Mouse (Mus musculus) heart, adult 2 months (tissue): ENCODE results near the gene Itpr1. TPM values are rescaled to one million over a fixed set of nuclear protein-coding genes. Genes with fewer than 3 reads are reported as not detected.
A peak's percentile ranks its signal among the peaks of the same experiment; 100 is the strongest.

Experiments used
- DNase-seq, 2 experiments: peaks; one replicate each; pipeline ENCODE4 v3.0.0; 2021
- H3K27ac ChIP-seq: fragments of 200-600 bp; 2 replicates; pipeline ENCODE4 v1.8.1; 2022
- H3K27me3 ChIP-seq: fragments of 200-500 bp; 2 replicates; pipeline ENCODE4 v1.6.1; 2012; ENCODE audit warnings: mild to moderate bottlenecking, low read length, inconsistent platforms, mixed read lengths; ENCODE audit not compliant: control insufficient read depth, insufficient read depth
- H3K36me3 ChIP-seq: fragments of 200-500 bp; 2 replicates; pipeline ENCODE4 v1.6.1; 2012; ENCODE audit warnings: low read length, inconsistent platforms; ENCODE audit not compliant: control insufficient read depth, insufficient read depth
- H3K4me1 ChIP-seq: fragments of 200-500 bp; 2 replicates; pipeline ENCODE4 v1.6.1; 2011; ENCODE audit warnings: low read length; ENCODE audit not compliant: control insufficient read depth, insufficient read depth
- H3K4me3 ChIP-seq: fragments of 200-600 bp; 2 replicates; pipeline ENCODE4 v1.8.1; 2022
- H3K79me2 ChIP-seq: fragments of 200-500 bp; replicated peaks from 2 replicates; pipeline ENCODE4 v1.6.1; 2012; ENCODE audit warnings: mild to moderate bottlenecking, inconsistent platforms, low read length, moderate library complexity, mixed read lengths; ENCODE audit not compliant: control insufficient read depth, insufficient read depth
- H3K9ac ChIP-seq: fragments of 200-500 bp; 2 replicates; pipeline ENCODE4 v1.6.1; 2012; ENCODE audit warnings: low read depth, mild to moderate bottlenecking, control low read depth, inconsistent platforms, low read length, mixed read lengths
- CTCF ChIP-seq: fragments of 200-600 bp; IDR thresholded peaks from 2 replicates; pipeline ENCODE4 v1.8.1; 2022; ENCODE audit warnings: antibody characterized with exemption, mild to moderate bottlenecking, moderate library complexity
- EP300 ChIP-seq: fragments of 200-500 bp; IDR thresholded peaks from 2 replicates; pipeline ENCODE4 v1.6.1; 2011; ENCODE audit warnings: low read depth, low read length, control low read depth; ENCODE audit not compliant: insufficient read depth
- POLR2A ChIP-seq: fragments of 200-500 bp; IDR thresholded peaks from 2 replicates; pipeline ENCODE4 v1.6.1; 2011; ENCODE audit warnings: mild to moderate bottlenecking, low read depth, low read length, control low read depth; ENCODE audit not compliant: insufficient read depth
- WGBS: fragments of 180-500 bp; shearing (Covaris S2); methylation state at CpG from one replicate; pipeline ENCODE4 v1.1.7; 2018; 5-methylcytosine and 5-hydroxymethylcytosine counted together
- intact Hi-C: fragments of 180-260 bp; cut with DNase I; formaldehyde crosslinking; loops from one replicate; pipeline ENCODE4 v1.15.1; 2025
- polyA plus RNA-seq: library from polyadenylated mRNA; depleted of rRNA; stranded (reverse); fragments of >200 nt; gene quantifications from 2 replicates; pipeline ENCODE4 v1.2.3, GENCODE M21; 2012
- total RNA-seq, 2 experiments: library from RNA; stranded (reverse); gene quantifications; 2 replicates each; pipeline ENCODE4 v1.2.3; 2021

Gene Itpr1
- total and polyA plus RNA-seq, 3 experiments = 14.0 to 47.6 (median 37.9) TPM

DNA sequence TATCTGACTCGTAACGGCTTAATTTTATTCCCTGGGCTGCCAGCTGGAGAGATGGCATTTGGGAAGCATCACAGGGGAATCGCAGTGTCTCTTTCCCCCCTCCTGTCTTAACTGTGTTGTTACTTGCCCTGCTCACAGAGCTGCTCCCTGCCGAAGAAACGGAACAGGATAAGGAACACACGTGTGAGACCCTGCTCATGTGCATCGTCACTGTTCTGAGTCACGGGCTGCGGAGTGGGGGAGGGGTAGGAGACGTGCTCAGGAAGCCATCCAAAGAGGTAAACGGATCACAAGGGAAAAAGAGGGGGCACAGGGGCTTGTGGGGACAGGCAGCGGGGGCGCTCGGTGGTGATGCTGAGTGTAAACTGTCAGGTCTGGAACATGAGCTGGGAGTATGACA is 305.7 kb downstream of the Itpr1 start:
- Histone ChIP-seq H3K36me3 (no peaks in the 10 kb centered on the region), H3K27ac (no peak overlapping the region), H3K27me3 (no peaks in the 10 kb centered on the region), H3K4me3 (no peak overlapping the region), H3K79me2 (no peaks in the 10 kb centered on the region), H3K4me1 (no peaks in the 10 kb centered on the region), H3K9ac (no peak overlapping the region)
- intact Hi-C loops = no loop called here
- TF ChIP-seq CTCF (no peak), EP300 (no peak), POLR2A (no peak)
- no peak for DNase-seq
- WGBS = 85% methylated on average over 14 of the region's 14 CpGs

DNA sequence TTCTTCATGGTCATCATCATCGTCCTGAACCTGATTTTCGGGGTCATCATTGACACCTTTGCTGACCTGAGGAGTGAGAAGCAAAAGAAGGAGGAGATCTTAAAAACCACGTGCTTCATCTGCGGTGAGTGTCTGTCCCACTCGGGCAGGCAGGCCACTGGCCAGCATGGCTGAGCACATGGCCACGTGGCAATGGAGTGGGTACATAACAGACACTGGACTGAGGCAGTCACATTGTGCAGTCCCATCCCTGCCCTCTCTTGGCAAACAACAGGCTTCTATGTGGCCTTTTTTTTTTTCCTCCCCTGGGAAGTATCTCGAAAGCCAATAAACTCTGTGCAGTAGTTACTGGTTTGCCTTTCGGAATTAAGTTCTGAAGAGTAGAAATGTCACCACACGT is 306.4 kb downstream of the Itpr1 start:
- no peak overlapping the region for H3K27ac ChIP-seq
- no peak overlapping the region for H3K4me3 ChIP-seq
- no peaks in the 10 kb centered on the region for H3K4me1 ChIP-seq
- no peak for TF ChIP-seq CTCF
- no peak for TF ChIP-seq EP300
- TF ChIP-seq POLR2A = no peak
- H3K27me3 ChIP-seq = no peaks in the 10 kb centered on the region
- 91% methylated on average over 9 of the region's 9 CpGs for WGBS
- no peaks in the 10 kb centered on the region for H3K79me2 ChIP-seq
- no peak for DNase-seq
- H3K36me3 ChIP-seq = no peaks in the 10 kb centered on the region
- no peak overlapping the region for H3K9ac ChIP-seq
- intact Hi-C loops = no loop called here

DNA sequence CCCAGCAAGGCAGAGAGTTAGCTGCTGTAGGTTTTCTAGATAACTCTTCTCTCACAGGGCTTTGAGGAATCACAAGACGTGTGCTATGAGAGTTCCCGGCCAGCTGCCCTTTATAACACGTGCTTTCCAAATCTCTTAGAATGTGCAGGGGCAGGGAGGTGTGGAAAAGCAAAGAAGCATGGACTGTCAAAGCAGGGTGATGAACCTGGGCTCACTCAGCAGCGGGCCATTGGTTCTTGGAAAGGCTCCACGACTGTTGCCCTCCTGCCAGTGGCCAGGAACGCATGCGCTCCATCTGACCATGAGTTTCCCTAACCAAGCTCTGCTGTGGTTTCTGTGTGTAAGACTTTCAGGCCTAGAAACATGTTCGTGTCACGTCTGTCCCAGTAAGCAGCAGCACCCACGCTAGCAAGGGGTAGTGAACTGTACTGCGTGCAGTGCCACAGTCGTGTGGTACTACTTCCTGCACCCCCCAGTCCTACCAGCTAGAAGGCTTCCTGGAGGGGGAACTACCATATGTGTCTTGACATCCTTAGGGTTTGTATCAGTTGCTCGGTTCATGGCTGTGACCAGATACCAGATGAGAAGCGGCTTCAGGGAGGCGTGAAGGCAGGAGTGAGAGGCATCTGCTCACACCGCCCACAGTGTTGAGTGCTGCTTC is 311.2 kb downstream of the Itpr1 start:
- Histone ChIP-seq H3K79me2 (no peaks in the 10 kb centered on the region), H3K27me3 (no peaks in the 10 kb centered on the region), H3K27ac (no peak overlapping the region), H3K4me1 (peaks cover 1% of the 10 kb centered on the region), H3K9ac (no peak overlapping the region), H3K4me3 (no peak overlapping the region), H3K36me3 (no peaks in the 10 kb centered on the region; the same call in 1 of the 2 replicates)
- no peak for DNase-seq
- intact Hi-C loops = no loop called here
- no peak for TF ChIP-seq CTCF
- WGBS = 74% methylated on average over 16 of the region's 16 CpGs

DNA sequence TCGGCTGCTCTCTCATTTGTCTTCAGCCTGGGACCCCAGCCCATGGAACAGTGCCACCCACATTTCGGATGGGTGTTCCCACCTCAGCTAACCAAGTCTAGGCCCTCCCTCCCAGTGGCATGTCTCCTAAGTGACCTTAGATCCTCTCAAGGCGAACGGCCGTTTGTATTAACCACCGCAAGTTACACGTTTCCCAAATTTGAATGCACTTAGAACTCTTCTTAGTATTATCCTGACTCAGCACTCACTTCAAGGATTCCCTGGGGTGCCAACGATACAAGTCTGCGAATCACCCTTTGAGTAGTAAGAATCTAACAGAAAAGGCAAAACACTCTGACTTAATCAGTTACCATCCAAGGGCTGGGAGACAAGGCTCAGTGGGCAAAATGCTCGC is 311.7 kb downstream of the Itpr1 start:
- Histone ChIP-seq H3K27ac (no peak overlapping the region), H3K9ac (no peak overlapping the region), H3K79me2 (no peaks in the 10 kb centered on the region), H3K4me1 (peaks cover 1% of the 10 kb centered on the region), H3K36me3 (no peaks in the 10 kb centered on the region; the same call in 1 of the 2 replicates), H3K27me3 (no peaks in the 10 kb centered on the region), H3K4me3 (no peak overlapping the region)
- WGBS = 92% methylated on average over 10 of the region's 10 CpGs
- intact Hi-C loops = no loop called here
- TF ChIP-seq EP300 (no peak), CTCF (no peak), POLR2A (no peak)
- DNase-seq = no peak

DNA sequence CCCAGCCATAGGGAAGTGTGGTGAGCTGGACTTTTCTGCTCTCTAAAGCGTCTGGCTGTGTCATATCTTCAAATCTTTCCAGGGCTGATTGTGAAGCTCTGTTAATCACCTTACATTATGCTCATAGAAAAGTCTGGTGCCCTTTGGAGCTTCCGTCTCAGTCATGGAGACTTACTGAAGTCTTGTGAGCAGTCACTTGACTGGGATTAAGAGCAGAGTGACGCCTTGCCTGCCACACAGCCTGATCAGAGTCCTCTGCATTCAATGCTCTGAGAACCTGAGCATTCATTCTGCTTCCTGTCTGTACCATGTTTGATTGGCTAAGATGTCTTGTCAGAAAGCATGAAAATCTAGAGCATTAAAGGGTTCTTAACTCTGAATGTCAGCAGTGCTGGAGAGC is 314.7 kb downstream of the Itpr1 start:
- no peak overlapping the region for H3K9ac ChIP-seq
- H3K4me3 ChIP-seq = no peak overlapping the region
- peaks cover 14% of the 10 kb centered on the region for H3K4me1 ChIP-seq
- intact Hi-C loops = no loop called here
- H3K27ac ChIP-seq = no peak overlapping the region
- TF ChIP-seq POLR2A (no peak), CTCF (no peak)
- 91% methylated on average over 3 of the region's 3 CpGs for WGBS
- no peaks in the 10 kb centered on the region for H3K27me3 ChIP-seq
- no peaks in the 10 kb centered on the region; the same call in 1 of the 2 replicates for H3K36me3 ChIP-seq
- DNase-seq = no peak
- H3K79me2 ChIP-seq = no peaks in the 10 kb centered on the region

DNA sequence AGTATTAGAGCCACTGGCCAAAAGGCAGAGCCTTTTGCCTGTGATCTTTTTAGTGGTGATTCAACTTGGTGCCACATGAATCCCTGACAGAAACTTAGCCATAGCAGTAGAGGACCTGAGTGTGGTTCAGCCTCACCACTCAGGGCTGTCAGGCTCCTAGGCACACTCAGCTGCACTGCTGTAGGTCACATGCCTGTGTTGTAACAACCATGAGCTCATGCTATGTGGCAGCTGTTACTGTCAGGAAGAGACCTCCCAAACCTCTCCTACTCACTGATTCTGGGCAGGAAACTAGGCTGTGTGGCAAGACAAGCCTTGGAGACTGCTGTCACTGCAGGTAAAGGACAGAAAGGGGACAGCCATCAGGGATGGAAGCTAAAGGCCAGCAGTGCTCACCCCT is 315.1 kb downstream of the Itpr1 start:
- Histone ChIP-seq H3K27ac (no peak overlapping the region), H3K79me2 (no peaks in the 10 kb centered on the region), H3K4me1 (peaks cover 16% of the 10 kb centered on the region), H3K4me3 (no peak overlapping the region), H3K9ac (no peak overlapping the region), H3K36me3 (no peaks in the 10 kb centered on the region; the same call in 1 of the 2 replicates), H3K27me3 (no peaks in the 10 kb centered on the region)
- 0 out of 2 replicates have a peak, but pooled peaks have one; percentile 16 for TF ChIP-seq EP300
- TF ChIP-seq POLR2A = no peak
- no peak for TF ChIP-seq CTCF
- DNase-seq = peak; percentile 39 to 53
- intact Hi-C loops = no loop called here

DNA sequence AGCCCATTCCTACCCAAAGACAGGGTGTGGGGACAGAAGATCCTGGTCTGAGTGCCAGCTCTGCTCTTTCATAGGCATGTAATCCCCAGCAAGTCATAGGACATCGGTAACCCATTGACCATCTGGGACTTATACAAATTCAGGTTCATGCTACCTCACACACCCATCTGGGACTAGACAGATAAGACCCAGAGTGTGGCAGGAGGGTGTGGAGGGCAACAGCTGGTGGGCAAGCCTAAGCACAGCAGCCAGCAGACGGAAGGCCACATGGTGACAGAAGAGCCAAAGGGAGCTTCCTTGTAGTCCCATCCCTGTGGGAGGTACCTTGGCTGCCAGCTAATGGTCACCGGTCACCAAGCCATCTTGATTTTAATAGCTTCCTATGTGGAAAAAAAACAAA is 316.3 kb downstream of the Itpr1 start:
- TF ChIP-seq POLR2A (no peak), CTCF (no peak), EP300 (no peak)
- Histone ChIP-seq H3K9ac (no peak overlapping the region), H3K36me3 (no peaks in the 10 kb centered on the region; the same call in 1 of the 2 replicates), H3K79me2 (no peaks in the 10 kb centered on the region), H3K4me3 (no peak overlapping the region), H3K27me3 (no peaks in the 10 kb centered on the region), H3K4me1 (peaks cover 22% of the 10 kb centered on the region), H3K27ac (no peak overlapping the region)
- WGBS = 90% methylated on average over 3 of the region's 3 CpGs
- DNase-seq = no peak
- intact Hi-C loops = no loop called here
